Comparison of ENCODE assay signal across 20 mouse cellular contexts in the genomic region with DNA sequence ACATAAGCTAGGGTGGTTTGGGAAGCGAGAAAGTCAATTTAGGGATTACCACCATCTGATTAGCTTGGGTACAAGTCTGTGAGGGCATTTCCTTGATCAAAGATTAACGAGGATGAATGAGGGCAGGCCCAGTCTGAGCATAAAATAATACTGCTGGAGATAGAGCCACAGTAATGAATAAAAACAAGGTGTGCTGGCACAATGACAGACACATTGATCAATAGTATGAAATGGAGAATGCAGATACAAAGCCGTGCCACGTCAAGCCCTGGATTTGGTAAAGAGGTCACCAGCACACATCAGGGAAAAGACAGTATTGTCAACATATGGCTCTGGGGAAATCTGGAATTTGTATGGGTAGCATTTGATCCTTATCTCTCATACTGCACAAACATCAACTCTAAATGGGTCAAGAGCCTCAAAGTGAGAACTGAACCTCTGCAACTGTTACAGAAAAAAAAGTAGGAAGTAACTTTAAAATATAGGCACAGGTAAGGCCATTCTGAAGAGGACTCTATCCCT.
"Had no signal": no experiment of that assay in that cellular context is flagged by ENCODE, and none has a peak within 500 bp of the region (broad histone marks: within the 10 kb centered on the region; RNA-seq: fewer than 3 reads in every experiment).

No protein-coding gene starts in this region.

- H3K4me2 ChIP-seq: heart, embryonic 12.5 days; hindbrain, embryonic 13.5 days; hindbrain, embryonic 15.5 days; limb, embryonic 13.5 days; limb, embryonic 15.5 days had no signal

- H3K27ac ChIP-seq: heart, embryonic 10.5 days; hindbrain, embryonic 13.5 days; hindbrain, embryonic 15.5 days; hindbrain, postnatal 0 days; limb, embryonic 13.5 days; limb, embryonic 15.5 days; liver, embryonic 14.5 days had no signal

- H3K9me3 ChIP-seq: heart, embryonic 10.5 days; heart, embryonic 12.5 days; hindbrain, embryonic 13.5 days; hindbrain, embryonic 15.5 days; limb, embryonic 15.5 days had no signal

- ATAC-seq: forebrain, postnatal 0 days; hindbrain, postnatal 0 days; intestine, embryonic 16.5 days had no signal

- DNase-seq: forebrain, postnatal 0 days; gastrocnemius, postnatal 14 days; gastrocnemius, postnatal 36 days; heart, adult 18-20 months; heart, postnatal 10 days; kidney, adult 11 months; kidney, adult 8-10 months; kidney, postnatal 14 days; layer of hippocampus, adult 9-11 months; layer of hippocampus, postnatal 36 days; left cerebral cortex, postnatal 4 days had no signal

- H3K27me3 ChIP-seq: heart, embryonic 12.5 days; hindbrain, embryonic 13.5 days; hindbrain, embryonic 15.5 days; limb, embryonic 13.5 days; limb, embryonic 15.5 days had no signal

- H3K36me3 ChIP-seq: heart, embryonic 10.5 days; heart, embryonic 12.5 days; hindbrain, embryonic 13.5 days; hindbrain, embryonic 15.5 days; limb, embryonic 13.5 days; limb, embryonic 15.5 days had no signal

- H3K4me3 ChIP-seq: heart, embryonic 10.5 days; heart, embryonic 12.5 days; hindbrain, embryonic 13.5 days; hindbrain, embryonic 15.5 days; limb, embryonic 13.5 days; limb, embryonic 15.5 days had no signal

- H3K4me1 ChIP-seq: heart, embryonic 10.5 days; heart, embryonic 12.5 days; hindbrain, embryonic 13.5 days; hindbrain, embryonic 15.5 days; limb, embryonic 13.5 days; limb, embryonic 15.5 days had no signal

- H3K9ac ChIP-seq: forebrain, postnatal 0 days; heart, embryonic 12.5 days; hindbrain, embryonic 13.5 days; hindbrain, embryonic 15.5 days; limb, embryonic 13.5 days; limb, embryonic 15.5 days; liver, embryonic 14.5 days had no signal
